Mouse (Mus musculus) liver, adult 2 months (tissue): ENCODE results near the gene Gm14327.
"Not testable (repeated sequence)": the region's sequence is repeated elsewhere in the genome, so short reads cannot be mapped to it uniquely, and the experiment has no call there.

Source experiments
- CTCF ChIP-seq: fragments of 200-500 bp; IDR thresholded peaks from 2 replicates; pipeline ENCODE4 v1.5.1; 2011; ENCODE audit warnings: low read depth, low read length, control low read depth
- POLR2A ChIP-seq: fragments of 200-500 bp; IDR thresholded peaks from 2 replicates; pipeline ENCODE4 v1.6.1; 2011; ENCODE audit warnings: low read length, control low read depth; ENCODE audit not compliant: insufficient read depth; ENCODE audit errors: extremely low read depth

DNA sequence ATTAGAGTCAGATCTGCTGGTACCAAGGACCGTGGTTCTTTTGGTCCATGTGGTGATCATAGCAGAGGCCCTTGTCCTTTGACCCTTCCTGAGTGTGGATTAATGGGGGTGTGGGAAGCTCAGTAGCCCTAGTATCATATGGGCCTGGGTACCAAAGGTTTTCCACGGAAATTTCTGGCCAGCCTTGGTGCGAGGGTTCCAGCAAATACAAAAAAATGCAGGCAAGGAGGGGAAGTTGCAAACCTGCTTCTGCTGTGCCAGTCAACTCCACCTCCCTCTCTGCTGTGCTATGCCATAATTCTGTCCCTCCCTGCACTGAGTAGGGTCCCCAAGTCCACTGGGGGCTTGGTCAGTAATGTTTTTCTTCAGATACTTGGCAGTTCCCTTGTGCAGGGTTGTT is 1.3 kb downstream of the Gm14327 start:
- not testable (repeated sequence) for TF ChIP-seq CTCF, POLR2A
